Mouse (Mus musculus) lung, postnatal 0 days (tissue): ENCODE measurements around the gene Mpzl3. TPM values are rescaled to one million over a fixed set of nuclear protein-coding genes. Genes with fewer than 3 reads are reported as not detected.

Experiments
- ATAC-seq: fragments of 200-750 bp; cut with Nextera tagmentation; 2 replicates; pipeline ENCODE4 v1.8.0; 2017; ENCODE audit warnings: moderate library complexity
- DNase-seq: peaks from one replicate; pipeline ENCODE4 v3.0.0-alpha.2; 2016; ENCODE audit warnings: low spot score
- H3K27ac ChIP-seq: fragments of 300-500 bp; sonication (generic); 2 replicates; pipeline ENCODE4 v1.5.1; 2014; ENCODE audit warnings: antibody characterized with exemption, mild to moderate bottlenecking, low read length, mixed read lengths
- H3K27me3 ChIP-seq: fragments of 300-500 bp; sonication (generic); replicated peaks from 2 replicates; pipeline ENCODE4 v1.6.1; 2014; ENCODE audit warnings: low read length, mixed read lengths; ENCODE audit not compliant: insufficient read depth
- H3K36me3 ChIP-seq: fragments of 300-500 bp; sonication (generic); 2 replicates; pipeline ENCODE4 v1.6.1; 2014; ENCODE audit warnings: low read length, mixed read lengths; ENCODE audit not compliant: insufficient read depth
- H3K4me1 ChIP-seq: fragments of 300-500 bp; sonication (generic); 2 replicates; pipeline ENCODE4 v1.6.1; 2014; ENCODE audit warnings: antibody characterized with exemption, low read depth, low read length, mixed read lengths; ENCODE audit not compliant: insufficient read depth
- H3K4me2 ChIP-seq: fragments of 300-500 bp; sonication (generic); replicated peaks from 2 replicates; pipeline ENCODE4 v1.6.1; 2014; ENCODE audit warnings: low read depth, mild to moderate bottlenecking, low read length, moderate library complexity, mixed read lengths
- H3K4me3 ChIP-seq: fragments of 300-500 bp; sonication (generic); 2 replicates; pipeline ENCODE4 v1.5.1; 2014; ENCODE audit warnings: low read depth, low read length
- H3K9ac ChIP-seq: fragments of 300-500 bp; sonication (generic); replicated peaks from 2 replicates; pipeline ENCODE4 v1.6.1; 2014; ENCODE audit warnings: low read depth, mild to moderate bottlenecking
- H3K9me3 ChIP-seq: fragments of 300-500 bp; sonication (generic); 2 replicates; pipeline ENCODE4 v1.6.1; 2016; ENCODE audit warnings: low read length, mixed read lengths
- CTCF ChIP-seq: IDR thresholded peaks from 2 replicates; pipeline ENCODE4 v1.5.1; 2016; ENCODE audit warnings: antibody characterized with exemption, mild to moderate bottlenecking
- EP300 ChIP-seq: IDR thresholded peaks from 2 replicates; pipeline ENCODE4 v1.6.1; 2016; ENCODE audit warnings: antibody characterized with exemption, mild to moderate bottlenecking, control low read depth
- WGBS: fragments of 180-500 bp; shearing (Covaris S2); extraction: QIAGEN DNeasy Blood & Tissue Kit; methylation state at CpG from one replicate; pipeline ENCODE4 v1.1.7; 2014; 5-methylcytosine and 5-hydroxymethylcytosine counted together
- polyA plus RNA-seq: library from polyadenylated mRNA; unstranded; fragments of >200 nt; fragmentation: Nextera tagmentation; extraction: Ambion mirVana; gene quantifications from 2 replicates; pipeline ENCODE4 v1.2.1, GENCODE M21; 2015

The Mpzl3 gene
- polyA plus RNA-seq, 1 experiment from 2014 or later, result 2.0 TPM

- H3K27me3 ChIP-seq, result no peaks in the 10 kb centered on the region
- no peaks in the 10 kb centered on the region for H3K9me3 ChIP-seq
- no peak overlapping the region for H3K27ac ChIP-seq
- ATAC-seq, result no peak
- WGBS, result 32% methylated on average over 2 of the region's 2 CpGs
- no peaks in the 10 kb centered on the region for H3K4me1 ChIP-seq
- H3K9ac ChIP-seq, result no peak overlapping the region
- H3K4me3 ChIP-seq, result no peak overlapping the region
- H3K36me3 ChIP-seq, result no peaks in the 10 kb centered on the region
- TF ChIP-seq EP300, result no peak
- no peak for TF ChIP-seq CTCF
- no peak for DNase-seq
- no peak overlapping the region for H3K4me2 ChIP-seq
Measured at GRCm38 (mm10) chr9:45014879-45015278, 40.1 kb upstream of the Mpzl3 start.

- H3K27me3 ChIP-seq, result no peaks in the 10 kb centered on the region
- 63% methylated on average over 3 of the region's 3 CpGs for WGBS
- TF ChIP-seq CTCF, result no peak
- TF ChIP-seq EP300, result no peak
Measured at GRCm38 (mm10) chr9:45015841-45016240, 39.1 kb upstream of the Mpzl3 start.

GRCm38 (mm10) chr9:45018031-45018430 is 37.0 kb upstream of the Mpzl3 start:
- no peaks in the 10 kb centered on the region for H3K36me3 ChIP-seq
- ATAC-seq (no peak), DNase-seq (no peak)
- no peak overlapping the region for H3K9ac ChIP-seq
- WGBS, result 81% methylated on average over 11 of the region's 11 CpGs
- no peak overlapping the region for H3K4me3 ChIP-seq
- H3K9me3 ChIP-seq, result no peaks in the 10 kb centered on the region
- H3K4me2 ChIP-seq, result no peak overlapping the region
- H3K27ac ChIP-seq, result no peak overlapping the region
- TF ChIP-seq EP300, result no peak
- TF ChIP-seq CTCF, result no peak
- H3K27me3 ChIP-seq, result no peaks in the 10 kb centered on the region
- no peaks in the 10 kb centered on the region for H3K4me1 ChIP-seq

More at GRCm38 (mm10) chr9:45015841-45016240, 39.1 kb upstream of the Mpzl3 start:
- no peaks in the 10 kb centered on the region for H3K9me3 ChIP-seq
- H3K9ac ChIP-seq, result no peak overlapping the region
- H3K4me1 ChIP-seq, result no peaks in the 10 kb centered on the region
- DNase-seq (no peak), ATAC-seq (no peak)
- H3K4me2 ChIP-seq, result no peak overlapping the region
- no peak overlapping the region for H3K4me3 ChIP-seq
- no peaks in the 10 kb centered on the region for H3K36me3 ChIP-seq
- no peak overlapping the region for H3K27ac ChIP-seq

- Histone ChIP-seq H3K9ac (no peak overlapping the region), H3K4me2 (no peak overlapping the region), H3K36me3 (no peaks in the 10 kb centered on the region), H3K27me3 (no peaks in the 10 kb centered on the region), H3K4me3 (no peak overlapping the region), H3K27ac (no peak overlapping the region), H3K9me3 (no peaks in the 10 kb centered on the region), H3K4me1 (no peaks in the 10 kb centered on the region)
- peak; percentile 76 for DNase-seq
- TF ChIP-seq CTCF (peak; percentile 90), EP300 (no peak)
- no peak for ATAC-seq
- 13% methylated on average over 3 of the region's 3 CpGs for WGBS
Measured at GRCm38 (mm10) chr9:45022800-45023199, 32.2 kb upstream of the Mpzl3 start.

GRCm38 (mm10) chr9:45023638-45024037 is 31.3 kb upstream of the Mpzl3 start:
- no peak overlapping the region for H3K9ac ChIP-seq
- TF ChIP-seq CTCF, result no peak
- TF ChIP-seq EP300, result no peak
- H3K27ac ChIP-seq, result no peak overlapping the region
- H3K4me2 ChIP-seq, result no peak overlapping the region
- ATAC-seq, result no peak
- DNase-seq, result no peak
- no peaks in the 10 kb centered on the region for H3K27me3 ChIP-seq
- no peaks in the 10 kb centered on the region for H3K36me3 ChIP-seq
- no peaks in the 10 kb centered on the region for H3K9me3 ChIP-seq
- WGBS, result 53% methylated on average over 3 of the region's 3 CpGs
- no peaks in the 10 kb centered on the region for H3K4me1 ChIP-seq
- H3K4me3 ChIP-seq, result no peak overlapping the region

- no peaks in the 10 kb centered on the region for H3K4me1 ChIP-seq
- no peak overlapping the region for H3K4me3 ChIP-seq
- no peaks in the 10 kb centered on the region for H3K27me3 ChIP-seq
- no peak for TF ChIP-seq CTCF
- TF ChIP-seq EP300, result no peak
- no peak overlapping the region for H3K4me2 ChIP-seq
- no peak overlapping the region for H3K27ac ChIP-seq
- ATAC-seq, result no peak
- WGBS, result 52% methylated on average over 2 of the region's 2 CpGs
- DNase-seq, result no peak
- no peaks in the 10 kb centered on the region for H3K36me3 ChIP-seq
- no peaks in the 10 kb centered on the region for H3K9me3 ChIP-seq
- no peak overlapping the region for H3K9ac ChIP-seq
Measured at GRCm38 (mm10) chr9:45024187-45024586, 30.8 kb upstream of the Mpzl3 start.

GRCm38 (mm10) chr9:45027376-45027775 is 27.6 kb upstream of the Mpzl3 start:
- Histone ChIP-seq H3K4me1 (no peaks in the 10 kb centered on the region), H3K9ac (no peak overlapping the region), H3K27me3 (no peaks in the 10 kb centered on the region), H3K4me2 (no peak overlapping the region), H3K4me3 (no peak overlapping the region), H3K9me3 (no peaks in the 10 kb centered on the region), H3K36me3 (no peaks in the 10 kb centered on the region), H3K27ac (no peak overlapping the region)
- ATAC-seq (no peak), DNase-seq (peak; percentile 23)
- no peak for TF ChIP-seq CTCF
- TF ChIP-seq EP300, result no peak
- 52% methylated on average over 8 of the region's 8 CpGs for WGBS
